Mouse (Mus musculus) neural tube, embryonic 14.5 days (tissue): ENCODE results near the gene Dclk2. TPM values are rescaled to one million over a fixed set of nuclear protein-coding genes. Genes with fewer than 3 reads are reported as not detected.

ENCODE experiments used
- ATAC-seq: fragments of 200-750 bp; cut with Nextera tagmentation; 2 replicates; pipeline ENCODE4 v1.8.0; 2017; ENCODE audit warnings: low read depth, mild to moderate bottlenecking, moderate TSS enrichment, moderate library complexity
- H3K27ac ChIP-seq: fragments of 300-500 bp; sonication (generic); 2 replicates; pipeline ENCODE4 v1.5.1; 2014; ENCODE audit warnings: low read depth, mild to moderate bottlenecking, control low read depth, low read length, moderate library complexity, mixed read lengths
- H3K27me3 ChIP-seq: fragments of 300-500 bp; sonication (generic); 2 replicates; pipeline ENCODE4 v1.6.1; 2014; ENCODE audit warnings: low read length; ENCODE audit not compliant: control insufficient read depth, insufficient read depth
- H3K36me3 ChIP-seq: fragments of 300-500 bp; sonication (generic); 2 replicates; pipeline ENCODE4 v1.6.1; 2014; ENCODE audit warnings: low read length, mixed read lengths; ENCODE audit not compliant: control insufficient read depth, insufficient read depth
- H3K4me1 ChIP-seq: fragments of 300-500 bp; sonication (generic); 2 replicates; pipeline ENCODE4 v1.6.1; 2014; ENCODE audit warnings: low read length; ENCODE audit not compliant: control insufficient read depth, insufficient read depth
- H3K4me2 ChIP-seq: fragments of 300-500 bp; sonication (generic); 2 replicates; pipeline ENCODE4 v1.6.1; 2014; ENCODE audit warnings: mild to moderate bottlenecking, low read depth, low read length, control low read depth
- H3K4me3 ChIP-seq: fragments of 300-500 bp; sonication (generic); 2 replicates; pipeline ENCODE4 v1.5.1; 2014; ENCODE audit warnings: low read depth, low read length, control low read depth, mixed read lengths
- H3K9ac ChIP-seq: fragments of 300-500 bp; sonication (generic); replicated peaks from 2 replicates; pipeline ENCODE4 v1.6.1; 2014; ENCODE audit warnings: low read depth, mild to moderate bottlenecking, control low read depth, low read length, mixed read lengths
- H3K9me3 ChIP-seq: fragments of 300-500 bp; sonication (generic); 2 replicates; pipeline ENCODE4 v1.6.1; 2016; ENCODE audit warnings: low read length; ENCODE audit not compliant: control insufficient read depth
- WGBS: fragments of 180-500 bp; shearing (Covaris S2); extraction: QIAGEN DNeasy Blood & Tissue Kit; methylation state at CpG from one replicate; pipeline ENCODE4 v1.1.7; 2014; 5-methylcytosine and 5-hydroxymethylcytosine counted together
- polyA plus RNA-seq: library from polyadenylated mRNA; unstranded; fragments of >200 nt; fragmentation: Nextera tagmentation; extraction: Ambion mirVana; gene quantifications from 2 replicates; pipeline ENCODE4 v1.2.1, GENCODE M21; 2014

The Dclk2 gene
- polyA plus RNA-seq, 1 experiment from 2014 or later = 75.5 TPM

DNA sequence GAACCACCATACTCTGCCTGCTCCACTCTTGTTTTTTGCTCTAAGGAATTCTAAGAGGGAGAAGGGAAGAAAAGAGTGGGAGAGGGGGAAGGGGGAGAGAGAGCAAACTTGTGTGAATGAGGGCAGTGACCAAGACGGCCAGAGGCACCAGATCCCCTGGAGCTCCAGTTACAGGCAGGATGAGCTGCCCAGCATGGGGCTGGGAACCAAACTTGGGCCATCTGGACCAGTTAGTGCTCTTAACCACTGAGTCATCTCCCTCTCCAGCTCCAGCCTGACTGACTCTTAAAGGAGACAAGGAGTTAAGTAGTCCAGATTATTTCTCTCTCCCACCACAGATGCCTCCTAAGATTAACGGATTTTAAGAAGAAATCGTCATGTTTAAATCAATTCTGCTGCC is 6.3 kb downstream of the Dclk2 start:
- Histone ChIP-seq H3K4me3 (no peak overlapping the region), H3K36me3 (no peaks in the 10 kb centered on the region), H3K4me2 (no peak overlapping the region), H3K27me3 (no peaks in the 10 kb centered on the region), H3K9ac (no peak overlapping the region), H3K9me3 (no peaks in the 10 kb centered on the region), H3K4me1 (peaks cover 26% of the 10 kb centered on the region), H3K27ac (no peak overlapping the region)
- no peak for ATAC-seq
- WGBS = 68% methylated on average over 3 of the region's 3 CpGs

DNA sequence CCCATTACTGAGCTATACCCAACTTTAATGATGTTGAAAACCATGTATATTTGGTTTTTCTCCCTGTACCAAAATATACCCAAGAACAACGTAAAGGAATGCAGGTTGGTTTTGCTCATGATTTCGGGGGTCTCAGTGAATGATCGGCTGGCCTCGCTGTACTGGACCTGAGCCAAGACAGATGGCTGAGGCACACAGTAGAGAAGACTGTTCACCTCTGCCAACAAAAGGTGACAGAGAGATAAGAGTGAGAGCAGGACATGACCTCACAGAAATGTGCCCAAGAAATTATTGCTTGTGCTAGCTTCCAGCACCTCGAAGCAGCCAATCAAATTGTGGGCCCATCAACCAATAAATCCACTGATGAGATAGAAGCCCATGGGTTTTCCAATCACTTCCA is 22.3 kb downstream of the Dclk2 start:
- 91% methylated on average over 5 of the region's 5 CpGs for WGBS
- no peaks in the 10 kb centered on the region for H3K9me3 ChIP-seq
- no peak overlapping the region for H3K4me2 ChIP-seq
- H3K27ac ChIP-seq = no peak overlapping the region
- no peaks in the 10 kb centered on the region for H3K27me3 ChIP-seq
- H3K36me3 ChIP-seq = 0 out of 2 replicates have a peak, but pooled peaks cover 2% of the 10 kb centered on the region
- H3K9ac ChIP-seq = no peak overlapping the region
- H3K4me1 ChIP-seq = no peaks in the 10 kb centered on the region
- ATAC-seq = no peak
- H3K4me3 ChIP-seq = no peak overlapping the region

DNA sequence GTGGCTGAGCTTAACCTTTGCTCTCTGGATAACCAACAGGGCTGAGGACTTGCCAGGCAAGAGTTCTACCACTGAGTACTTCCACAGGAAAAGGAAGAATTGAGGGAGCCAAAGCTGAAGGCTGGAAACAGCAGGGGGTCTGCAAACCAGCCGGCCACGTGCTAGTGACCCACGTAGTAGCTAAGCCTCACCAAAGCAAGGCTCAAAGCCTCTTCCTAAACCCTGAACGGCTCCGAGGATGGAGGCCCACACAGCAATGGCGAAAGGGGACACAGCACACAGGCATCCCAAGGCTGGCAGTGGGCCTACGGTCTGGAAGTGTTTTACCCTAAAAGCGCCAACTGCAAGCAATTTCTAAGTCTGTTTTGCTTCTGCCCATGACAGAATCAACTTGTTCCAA is 23.1 kb downstream of the Dclk2 start:
- no peak overlapping the region for H3K4me3 ChIP-seq
- no peak overlapping the region for H3K9ac ChIP-seq
- no peak overlapping the region for H3K4me2 ChIP-seq
- H3K9me3 ChIP-seq = no peaks in the 10 kb centered on the region
- no peaks in the 10 kb centered on the region for H3K27me3 ChIP-seq
- ATAC-seq = no peak
- WGBS = 65% methylated on average over 8 of the region's 8 CpGs
- no peaks in the 10 kb centered on the region for H3K4me1 ChIP-seq
- no peaks in the 10 kb centered on the region for H3K36me3 ChIP-seq
- H3K27ac ChIP-seq = no peak overlapping the region

DNA sequence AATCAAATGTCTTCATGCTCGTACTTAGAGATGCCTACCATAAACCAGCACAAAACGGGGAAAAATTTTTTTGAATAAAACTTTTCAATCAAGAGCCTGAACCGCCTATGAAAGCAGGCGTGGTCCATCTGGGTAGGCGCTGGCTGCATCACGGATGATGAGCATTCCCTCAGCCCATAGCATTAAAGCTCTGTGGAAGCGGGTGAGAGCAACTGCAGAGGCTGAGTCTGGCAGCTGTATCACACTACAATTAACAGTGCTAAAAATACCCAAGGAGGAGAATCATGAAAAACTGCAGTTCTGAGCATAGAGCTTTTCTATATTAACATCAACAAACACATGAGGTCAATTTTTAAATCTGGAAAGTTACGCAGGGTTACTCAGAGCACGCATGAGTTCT is 23.6 kb downstream of the Dclk2 start:
- no peaks in the 10 kb centered on the region for H3K9me3 ChIP-seq
- H3K36me3 ChIP-seq = no peaks in the 10 kb centered on the region
- H3K9ac ChIP-seq = no peak overlapping the region
- ATAC-seq = no peak
- no peak overlapping the region for H3K27ac ChIP-seq
- no peaks in the 10 kb centered on the region for H3K4me1 ChIP-seq
- H3K27me3 ChIP-seq = no peaks in the 10 kb centered on the region
- H3K4me3 ChIP-seq = no peak overlapping the region
- WGBS = 87% methylated on average over 9 of the region's 9 CpGs
- H3K4me2 ChIP-seq = no peak overlapping the region

DNA sequence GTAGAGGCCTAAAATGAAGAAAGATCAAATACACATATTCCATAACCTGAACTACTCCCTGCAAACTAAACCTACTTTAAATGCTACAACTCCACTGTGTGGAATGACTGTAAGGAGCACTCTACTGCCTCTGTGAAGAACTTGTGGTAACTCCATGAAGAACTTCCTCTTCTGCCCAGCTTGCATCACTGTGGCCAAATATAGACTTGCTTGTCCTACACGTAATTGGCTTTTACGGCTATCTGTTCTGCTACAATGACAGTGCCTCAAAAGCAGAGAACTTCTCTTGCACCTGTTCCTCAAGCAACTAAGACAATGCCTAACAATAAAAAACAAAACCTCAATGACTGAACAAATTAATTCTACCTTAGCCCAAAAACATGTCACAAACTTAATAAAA is 26.2 kb downstream of the Dclk2 start:
- Histone ChIP-seq H3K9ac (no peak overlapping the region), H3K4me1 (no peaks in the 10 kb centered on the region), H3K36me3 (no peaks in the 10 kb centered on the region), H3K4me3 (no peak overlapping the region), H3K4me2 (no peak overlapping the region), H3K27me3 (no peaks in the 10 kb centered on the region), H3K27ac (no peak overlapping the region), H3K9me3 (no peaks in the 10 kb centered on the region)
- WGBS = 78% methylated on average over 2 of the region's 2 CpGs
- no peak for ATAC-seq

DNA sequence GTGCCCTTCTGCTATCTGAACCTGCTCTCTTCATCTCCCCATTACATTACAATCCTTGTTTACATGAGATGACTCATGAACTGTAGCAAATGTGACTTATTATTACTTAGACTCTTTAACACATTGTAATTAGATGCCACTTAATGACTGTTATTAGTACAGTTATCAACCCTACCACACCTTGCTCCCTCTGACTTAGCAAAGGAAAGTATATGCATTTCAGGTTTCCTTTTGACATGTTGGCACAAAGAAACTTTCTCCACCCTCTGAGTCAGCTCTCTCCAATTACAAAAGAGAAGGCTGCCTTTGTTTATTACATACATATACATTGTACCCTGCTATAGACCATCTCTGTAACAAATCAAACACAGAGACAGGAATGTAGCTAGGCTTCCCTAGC is 33.1 kb downstream of the Dclk2 start:
- H3K36me3 ChIP-seq = no peaks in the 10 kb centered on the region
- H3K9ac ChIP-seq = no peak overlapping the region
- ATAC-seq = no peak
- H3K27ac ChIP-seq = no peak overlapping the region
- no peaks in the 10 kb centered on the region for H3K9me3 ChIP-seq
- H3K4me3 ChIP-seq = no peak overlapping the region
- no peak overlapping the region for H3K4me2 ChIP-seq
- no peaks in the 10 kb centered on the region for H3K4me1 ChIP-seq
- H3K27me3 ChIP-seq = no peaks in the 10 kb centered on the region

DNA sequence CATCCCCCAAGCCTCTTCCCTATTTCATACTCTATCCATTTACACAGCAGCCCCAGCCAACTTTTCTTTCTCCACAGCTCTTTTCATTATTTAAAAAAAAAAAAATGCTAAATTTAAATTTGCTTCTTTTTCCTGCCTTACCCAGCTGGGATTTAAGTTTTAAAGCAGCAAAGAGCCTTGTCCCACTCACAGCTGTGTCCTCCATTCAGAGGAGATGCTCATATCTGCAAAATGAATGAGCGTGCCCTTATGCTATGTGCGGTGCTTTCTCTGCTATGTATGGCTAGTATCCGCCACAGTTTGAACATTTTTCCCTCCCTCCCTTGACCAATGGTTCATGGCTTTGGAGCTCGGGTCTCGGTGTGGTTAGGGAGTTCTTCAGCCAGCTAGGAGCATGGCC is 35.5 kb downstream of the Dclk2 start:
- WGBS = 96% methylated on average over 5 of the region's 5 CpGs
- H3K4me2 ChIP-seq = no peak overlapping the region
- ATAC-seq = no peak

DNA sequence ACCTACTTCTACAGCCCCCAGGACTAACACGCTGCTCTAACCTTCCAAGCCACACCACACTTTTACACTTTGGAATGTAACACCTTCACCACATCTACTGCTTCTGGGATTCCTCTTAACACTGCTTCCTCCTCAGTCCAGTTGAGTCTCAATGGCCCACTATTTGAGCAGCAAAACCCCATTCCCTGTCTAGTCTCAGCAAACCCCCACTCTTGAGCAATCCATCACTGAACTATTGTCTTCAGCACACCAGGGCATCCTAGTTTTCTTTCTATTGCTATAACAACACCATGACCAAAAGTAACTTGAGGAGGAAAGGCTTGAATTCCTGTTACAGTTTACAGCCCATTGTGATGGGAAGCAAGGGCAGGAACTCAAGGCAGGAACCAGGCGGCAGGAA is 36.2 kb downstream of the Dclk2 start:
- no peak overlapping the region for H3K4me2 ChIP-seq
- no peaks in the 10 kb centered on the region for H3K36me3 ChIP-seq
- no peak overlapping the region for H3K9ac ChIP-seq
- 94% methylated on average over 2 of the region's 2 CpGs for WGBS
- no peak overlapping the region for H3K4me3 ChIP-seq
- H3K27me3 ChIP-seq = no peaks in the 10 kb centered on the region
- H3K4me1 ChIP-seq = no peaks in the 10 kb centered on the region
- H3K9me3 ChIP-seq = no peaks in the 10 kb centered on the region
- no peak for ATAC-seq
- H3K27ac ChIP-seq = no peak overlapping the region

More for the DNA sequence above, 35.5 kb downstream of the Dclk2 start:
- no peak overlapping the region for H3K27ac ChIP-seq
- no peak overlapping the region for H3K4me3 ChIP-seq
- no peak overlapping the region for H3K9ac ChIP-seq
- no peaks in the 10 kb centered on the region for H3K4me1 ChIP-seq
- no peaks in the 10 kb centered on the region for H3K9me3 ChIP-seq
- H3K27me3 ChIP-seq = no peaks in the 10 kb centered on the region
- H3K36me3 ChIP-seq = no peaks in the 10 kb centered on the region

DNA sequence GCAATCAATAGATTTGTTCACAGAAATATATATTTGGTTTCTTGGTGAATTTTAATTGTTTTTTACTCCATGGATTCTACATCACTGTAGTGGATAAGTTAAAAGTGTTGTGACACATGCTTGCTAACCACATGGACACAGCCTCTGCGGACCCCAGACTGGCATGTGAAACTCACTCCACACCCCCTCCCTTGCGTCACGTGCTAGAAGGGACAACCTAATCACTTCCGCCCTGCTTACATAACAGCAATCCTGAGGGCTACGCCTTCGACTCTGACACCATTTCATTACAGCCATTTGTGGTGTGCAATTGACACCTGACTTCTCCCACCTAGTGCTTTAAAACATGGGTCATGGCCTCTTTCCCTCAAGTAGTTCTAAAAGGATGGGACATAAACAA is 36.7 kb downstream of the Dclk2 start:
- Histone ChIP-seq H3K36me3 (no peaks in the 10 kb centered on the region), H3K27ac (no peak overlapping the region), H3K4me3 (no peak overlapping the region), H3K4me1 (no peaks in the 10 kb centered on the region), H3K9me3 (no peaks in the 10 kb centered on the region), H3K4me2 (no peak overlapping the region), H3K9ac (no peak overlapping the region), H3K27me3 (no peaks in the 10 kb centered on the region)
- 82% methylated on average over 6 of the region's 6 CpGs for WGBS
- ATAC-seq = no peak

DNA sequence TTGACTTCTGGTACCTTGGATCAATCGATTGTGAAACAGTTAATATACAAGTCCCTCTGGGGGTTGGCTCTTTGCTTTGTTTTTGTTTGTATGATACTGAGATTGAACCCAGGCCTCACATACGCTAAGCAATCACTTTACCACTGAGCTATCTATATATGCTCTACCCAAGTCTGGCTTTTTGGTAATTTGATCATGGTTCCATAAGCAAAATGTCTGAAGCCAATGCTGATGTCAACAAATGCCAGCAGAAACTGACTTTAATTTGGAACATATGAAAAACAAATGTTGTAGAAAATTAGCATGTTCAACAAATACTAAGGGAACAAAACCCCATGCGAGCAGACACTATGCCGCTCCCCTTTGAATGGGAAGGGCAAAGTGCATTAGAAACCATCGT is 44.7 kb downstream of the Dclk2 start:
- H3K4me1 ChIP-seq = no peaks in the 10 kb centered on the region
- H3K9ac ChIP-seq = no peak overlapping the region
- H3K9me3 ChIP-seq = no peaks in the 10 kb centered on the region
- no peaks in the 10 kb centered on the region for H3K36me3 ChIP-seq
- no peak overlapping the region for H3K27ac ChIP-seq
- WGBS = 73% methylated on average over 5 of the region's 5 CpGs
- H3K27me3 ChIP-seq = no peaks in the 10 kb centered on the region
- no peak for ATAC-seq
- H3K4me3 ChIP-seq = no peak overlapping the region
- H3K4me2 ChIP-seq = no peak overlapping the region
